Mouse (Mus musculus): ENCODE results near the gene Etl4. TPM values are rescaled to one million over a fixed set of nuclear protein-coding genes. Genes with fewer than 3 reads are reported as not detected.

Etl4 gene
- total and polyA plus RNA-seq, 2 experiments from 2014 or later = 4.8 to 10.9 TPM

- H3K27me3 ChIP-seq (ENCODE audit: insufficient read depth, low read length) = no peaks in the 10 kb centered on the region
- DNase-seq (ENCODE audit: low spot score) = no peak
- H3K36me3 ChIP-seq (ENCODE audit: insufficient read depth, low read length) = no peaks in the 10 kb centered on the region
- no peak overlapping the region for H3K27ac ChIP-seq (ENCODE audit: low read depth, low read length)
- no peak overlapping the region for H3K4me2 ChIP-seq (ENCODE audit: low read depth, low read length, poor library complexity, severe bottlenecking)
- no peak overlapping the region for H3K4me3 ChIP-seq (ENCODE audit: low read depth, low read length)
- no peaks in the 10 kb centered on the region for H3K4me1 ChIP-seq (ENCODE audit: insufficient read depth, low read length)
- WGBS = 78% methylated on average over 8 of the region's 8 CpGs
- H3K9me3 ChIP-seq (ENCODE audit: low read length) = no peaks in the 10 kb centered on the region
- TF ChIP-seq CTCF (IDR thresholded peaks at IDR 0.05) = no peak
- ATAC-seq (ENCODE audit: low FRiP score) = no peak
- no peak overlapping the region for H3K9ac ChIP-seq (replicated peaks; ENCODE audit: low read length, poor library complexity, severe bottlenecking)
Measured at GRCm38 (mm10) chr2:20609203-20609602, 699.6 kb downstream of the Etl4 start.

GRCm38 (mm10) chr2:20615948-20616347 is 706.4 kb downstream of the Etl4 start:
- ATAC-seq (ENCODE audit: low FRiP score) (no peak), DNase-seq (ENCODE audit: low spot score) (peak; percentile 20)
- Histone ChIP-seq H3K4me3 (ENCODE audit: low read depth, low read length) (no peak overlapping the region), H3K4me2 (ENCODE audit: low read depth, low read length, poor library complexity, severe bottlenecking) (no peak overlapping the region), H3K27me3 (ENCODE audit: insufficient read depth, low read length) (no peaks in the 10 kb centered on the region), H3K9me3 (ENCODE audit: low read length) (no peaks in the 10 kb centered on the region), H3K36me3 (ENCODE audit: insufficient read depth, low read length) (no peaks in the 10 kb centered on the region), H3K27ac (ENCODE audit: low read depth, low read length) (no peak overlapping the region), H3K4me1 (ENCODE audit: insufficient read depth, low read length) (no peaks in the 10 kb centered on the region), H3K9ac (replicated peaks; ENCODE audit: low read length, poor library complexity, severe bottlenecking) (no peak overlapping the region)
- peak; percentile 70 for TF ChIP-seq CTCF (IDR thresholded peaks at IDR 0.05)
- 78% methylated on average over 1 of the region's 1 CpGs for WGBS

GRCm38 (mm10) chr2:20618396-20618795 is 708.8 kb downstream of the Etl4 start:
- ATAC-seq (ENCODE audit: low FRiP score) (no peak), DNase-seq (ENCODE audit: low spot score) (no peak)
- no peaks in the 10 kb centered on the region for H3K9me3 ChIP-seq (ENCODE audit: low read length)
- H3K27me3 ChIP-seq (ENCODE audit: insufficient read depth, low read length) = no peaks in the 10 kb centered on the region
- H3K9ac ChIP-seq (replicated peaks; ENCODE audit: low read length, poor library complexity, severe bottlenecking) = no peak overlapping the region
- H3K4me1 ChIP-seq (ENCODE audit: insufficient read depth, low read length) = no peaks in the 10 kb centered on the region
- H3K27ac ChIP-seq (ENCODE audit: low read depth, low read length) = no peak overlapping the region
- H3K36me3 ChIP-seq (ENCODE audit: insufficient read depth, low read length) = no peaks in the 10 kb centered on the region
- 94% methylated on average over 5 of the region's 5 CpGs for WGBS
- H3K4me3 ChIP-seq (ENCODE audit: low read depth, low read length) = no peak overlapping the region
- no peak for TF ChIP-seq CTCF (IDR thresholded peaks at IDR 0.05)
- H3K4me2 ChIP-seq (ENCODE audit: low read depth, low read length, poor library complexity, severe bottlenecking) = no peak overlapping the region

DNA sequence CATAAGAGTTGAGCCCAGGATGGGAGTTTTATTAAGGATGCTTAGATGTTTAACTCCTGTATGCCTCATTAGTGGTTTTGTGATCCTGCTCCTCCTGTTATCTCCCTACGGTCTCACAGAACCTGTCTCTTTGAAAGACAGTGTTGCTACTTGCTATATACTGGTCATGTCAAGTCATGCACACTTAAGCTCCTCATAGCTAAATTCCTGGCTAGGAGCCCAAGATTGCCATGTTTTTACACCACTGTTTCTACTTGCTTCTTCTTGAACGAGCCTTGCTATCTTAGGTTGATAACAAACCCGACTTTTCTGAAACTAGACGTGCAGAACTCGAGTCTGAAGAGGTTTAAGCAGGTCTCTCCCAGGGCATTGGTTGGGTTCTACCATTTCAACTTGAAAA is 710.3 kb downstream of the Etl4 start:
- Histone ChIP-seq H3K4me2 (ENCODE audit: low read depth, low read length, poor library complexity, severe bottlenecking) (no peak overlapping the region), H3K4me3 (ENCODE audit: low read depth, low read length) (no peak overlapping the region), H3K27me3 (ENCODE audit: insufficient read depth, low read length) (no peaks in the 10 kb centered on the region), H3K36me3 (ENCODE audit: insufficient read depth, low read length) (no peaks in the 10 kb centered on the region), H3K9me3 (ENCODE audit: low read length) (no peaks in the 10 kb centered on the region), H3K4me1 (ENCODE audit: insufficient read depth, low read length) (no peaks in the 10 kb centered on the region), H3K9ac (replicated peaks; ENCODE audit: low read length, poor library complexity, severe bottlenecking) (no peak overlapping the region), H3K27ac (ENCODE audit: low read depth, low read length) (no peak overlapping the region)
- 88% methylated on average over 5 of the region's 5 CpGs for WGBS
- ATAC-seq (ENCODE audit: low FRiP score) = no peak
- no peak for TF ChIP-seq CTCF (IDR thresholded peaks at IDR 0.05)
- no peak for DNase-seq (ENCODE audit: low spot score)

DNA sequence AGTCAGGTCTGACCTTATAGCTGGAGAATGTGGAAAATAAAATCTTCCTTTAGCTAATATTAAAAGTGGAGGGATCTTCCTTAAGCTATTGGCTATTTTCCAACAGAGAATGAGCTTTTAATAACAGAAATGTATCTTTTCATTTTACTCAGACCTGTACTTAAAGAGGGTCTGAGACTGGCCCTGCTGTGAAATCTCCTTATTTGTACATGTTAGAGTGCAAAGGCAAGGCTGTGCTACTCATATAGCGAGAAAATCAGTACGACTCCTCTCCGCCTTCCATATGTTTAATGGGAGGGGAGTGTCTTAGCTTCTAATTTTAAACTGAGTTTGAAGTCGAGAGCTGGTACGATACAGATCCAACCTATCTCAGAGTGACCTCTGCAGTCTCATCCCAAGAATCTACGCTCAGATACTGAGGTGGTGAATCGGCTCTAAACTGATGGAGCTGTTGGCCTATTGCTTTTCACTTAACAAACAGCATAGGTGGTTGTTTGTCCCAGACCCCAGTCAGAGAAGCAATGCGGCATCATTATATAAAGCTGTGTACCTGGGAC is 719.7 kb downstream of the Etl4 start:
- H3K27ac ChIP-seq (ENCODE audit: low read depth, low read length) = no peak overlapping the region
- H3K9ac ChIP-seq (replicated peaks; ENCODE audit: low read length, poor library complexity, severe bottlenecking) = no peak overlapping the region
- H3K4me2 ChIP-seq (ENCODE audit: low read depth, low read length, poor library complexity, severe bottlenecking) = no peak overlapping the region
- ATAC-seq (ENCODE audit: low FRiP score) = no peak
- H3K4me1 ChIP-seq (ENCODE audit: insufficient read depth, low read length) = no peaks in the 10 kb centered on the region
- DNase-seq (ENCODE audit: low spot score) = no peak
- 86% methylated on average over 8 of the region's 8 CpGs for WGBS
- no peak overlapping the region for H3K4me3 ChIP-seq (ENCODE audit: low read depth, low read length)
- H3K9me3 ChIP-seq (ENCODE audit: low read length) = no peaks in the 10 kb centered on the region
- no peaks in the 10 kb centered on the region for H3K27me3 ChIP-seq (ENCODE audit: insufficient read depth, low read length)
- no peak for TF ChIP-seq CTCF (IDR thresholded peaks at IDR 0.05)
- H3K36me3 ChIP-seq (ENCODE audit: insufficient read depth, low read length) = no peaks in the 10 kb centered on the region

DNA sequence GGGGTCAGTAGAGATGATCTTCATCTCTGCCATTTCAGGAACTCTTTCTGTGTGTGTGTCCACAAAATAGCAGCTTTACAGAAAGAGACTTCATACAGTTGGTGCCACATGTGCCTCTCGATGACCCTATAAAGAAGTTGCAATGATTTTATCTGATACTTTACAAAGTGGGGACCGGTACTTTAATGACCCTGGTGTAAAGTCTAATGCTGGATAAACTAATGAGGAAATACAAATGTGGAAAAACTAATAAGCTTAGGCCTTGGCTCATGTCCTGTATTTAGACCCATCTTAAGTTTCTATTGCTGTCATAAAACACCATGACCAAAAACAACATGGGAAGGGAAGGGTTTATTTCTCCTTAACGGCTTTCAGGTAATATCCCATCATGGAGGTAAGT is 729.0 kb downstream of the Etl4 start:
- no peak for DNase-seq (ENCODE audit: low spot score)

More for the DNA sequence above, 729.0 kb downstream of the Etl4 start:
- H3K4me3 ChIP-seq (ENCODE audit: low read depth, low read length) = no peak overlapping the region
- 95% methylated on average over 3 of the region's 3 CpGs for WGBS
- H3K9ac ChIP-seq (replicated peaks; ENCODE audit: low read length, poor library complexity, severe bottlenecking) = no peak overlapping the region
- no peaks in the 10 kb centered on the region for H3K9me3 ChIP-seq (ENCODE audit: low read length)
- no peak for ATAC-seq (ENCODE audit: low FRiP score)
- no peaks in the 10 kb centered on the region for H3K27me3 ChIP-seq (ENCODE audit: insufficient read depth, low read length)
- no peak overlapping the region for H3K27ac ChIP-seq (ENCODE audit: low read depth, low read length)
- no peaks in the 10 kb centered on the region for H3K4me1 ChIP-seq (ENCODE audit: insufficient read depth, low read length)
- no peaks in the 10 kb centered on the region for H3K36me3 ChIP-seq (ENCODE audit: insufficient read depth, low read length)
- no peak for TF ChIP-seq CTCF (IDR thresholded peaks at IDR 0.05)
- no peak overlapping the region for H3K4me2 ChIP-seq (ENCODE audit: low read depth, low read length, poor library complexity, severe bottlenecking)

Measured in midbrain, postnatal 0 days (tissue).